Mouse (Mus musculus) regulatory T cell (primary cell): ENCODE data around the gene Ifit2.

Experiments
- in situ Hi-C: fragments of 300-600 bp; cut with MboI, MseI; formaldehyde crosslinking; loops from one replicate; pipeline ENCODE4 v1.15.1; 2025; ENCODE audit warnings: high pct_unique_total_duplicates

The Ifit2 gene

GRCm38 (mm10) chr19:34550534-34551223, at the start of gene Ifit2:
Gene Ifit2 (plus strand): TSS chr19:34550694.
- in situ Hi-C loops: no loop called here

- in situ Hi-C loops: loop anchor here (5.0 kb wide), 1 partner anchor 47 kb away; no protein-coding TSS in a partner anchor
These were observed 49.7 kb upstream of the Ifit2 start for GRCm38 (mm10) chr19:34500763-34501162.

GRCm38 (mm10) chr19:34505161-34505721, 45.3 kb upstream of the Ifit2 start:
- in situ Hi-C loops: no loop called here

GRCm38 (mm10) chr19:34510717-34511116, 39.8 kb upstream of the Ifit2 start:
- in situ Hi-C loops: no loop called here

- in situ Hi-C loops: no loop called here
These were observed 39.0 kb upstream of the Ifit2 start for GRCm38 (mm10) chr19:34511528-34511927.

GRCm38 (mm10) chr19:34515681-34516080, 34.8 kb upstream of the Ifit2 start:
- in situ Hi-C loops: no loop called here

- in situ Hi-C loops: no loop called here
These were observed 34.1 kb upstream of the Ifit2 start for GRCm38 (mm10) chr19:34516346-34516745.

GRCm38 (mm10) chr19:34517197-34517596, 33.3 kb upstream of the Ifit2 start:
- in situ Hi-C loops: no loop called here

- in situ Hi-C loops: no loop called here
These were observed 32.5 kb upstream of the Ifit2 start for GRCm38 (mm10) chr19:34517812-34518594.

- in situ Hi-C loops: no loop called here
These were observed 31.7 kb upstream of the Ifit2 start for GRCm38 (mm10) chr19:34518786-34519185.

- in situ Hi-C loops: no loop called here
These were observed 30.8 kb upstream of the Ifit2 start for GRCm38 (mm10) chr19:34519646-34520045.

- in situ Hi-C loops: no loop called here
These were observed 30.4 kb upstream of the Ifit2 start for GRCm38 (mm10) chr19:34520051-34520450.

- in situ Hi-C loops: no loop called here
These were observed 29.1 kb upstream of the Ifit2 start for GRCm38 (mm10) chr19:34521361-34521760.

- in situ Hi-C loops: no loop called here
These were observed 28.5 kb upstream of the Ifit2 start for GRCm38 (mm10) chr19:34521978-34522377.

GRCm38 (mm10) chr19:34523106-34523725, 27.3 kb upstream of the Ifit2 start:
- in situ Hi-C loops: no loop called here

GRCm38 (mm10) chr19:34524646-34525045, 25.8 kb upstream of the Ifit2 start:
- in situ Hi-C loops: no loop called here

- in situ Hi-C loops: no loop called here
These were observed 24.1 kb upstream of the Ifit2 start for GRCm38 (mm10) chr19:34526321-34526923.

GRCm38 (mm10) chr19:34526941-34527682, 23.4 kb upstream of the Ifit2 start, which contains the start of gene Lipa:
Gene Lipa (minus strand): TSS chr19:34527474.
- in situ Hi-C loops: no loop called here

GRCm38 (mm10) chr19:34532061-34532751, 18.3 kb upstream of the Ifit2 start:
- in situ Hi-C loops: no loop called here

GRCm38 (mm10) chr19:34539422-34539821, 11.1 kb upstream of the Ifit2 start:
- in situ Hi-C loops: no loop called here
